Comparison of ENCODE assay signal across 24 mouse cellular contexts in genomic region chr2:124158158-124158557, GRCm38 (mm10).
"Had no signal": no experiment of that assay in that cellular context is flagged by ENCODE, and none has a peak within 500 bp of the region (broad histone marks: within the 10 kb centered on the region; RNA-seq: fewer than 3 reads in every experiment).

No protein-coding gene starts in this region.

- H3K36me3 ChIP-seq: hindbrain, embryonic 10.5 days; hindbrain, embryonic 12.5 days; intestine, embryonic 15.5 days; limb, embryonic 10.5 days; limb, embryonic 12.5 days had no signal

- DNase-seq: gastrocnemius, adult 2 months; gastrocnemius, postnatal 10 days; gastrocnemius, postnatal 25 days; heart, adult 2 months; heart, postnatal 10 days; heart, postnatal 4 days; kidney, adult 18-20 months; kidney, adult 8-10 months; kidney, postnatal 10 days; kidney, postnatal 25 days; kidney, postnatal 4 days; liver had no signal

- H3K4me1 ChIP-seq: intestine, embryonic 15.5 days; limb, embryonic 12.5 days had no signal

- H3K27ac ChIP-seq: gastrocnemius, adult 2 months; heart, adult 2 months; hindbrain, embryonic 10.5 days; hindbrain, embryonic 12.5 days; hindbrain, embryonic 14.5 days; intestine, embryonic 15.5 days; layer of hippocampus, adult 2 months; left cerebral cortex, adult 2 months; limb, embryonic 10.5 days; limb, embryonic 12.5 days had no signal

- H3K9me3 ChIP-seq: hindbrain, embryonic 10.5 days; hindbrain, embryonic 12.5 days; intestine, embryonic 15.5 days; limb, embryonic 10.5 days; limb, embryonic 12.5 days had no signal

- H3K9ac ChIP-seq: hindbrain, embryonic 12.5 days; hindbrain, embryonic 14.5 days; intestine, embryonic 15.5 days; limb, embryonic 12.5 days had no signal

- H3K27me3 ChIP-seq: hindbrain, embryonic 12.5 days; intestine, embryonic 15.5 days; limb, embryonic 12.5 days had no signal

- ATAC-seq: hindbrain, embryonic 16.5 days; inflammation-experienced regulatory T-cells, adult 6 months; intestine, embryonic 15.5 days; intestine, postnatal 0 days had no signal

- H3K4me3 ChIP-seq: gastrocnemius, adult 2 months; heart, adult 2 months; hindbrain, embryonic 10.5 days; hindbrain, embryonic 12.5 days; intestine, embryonic 15.5 days; layer of hippocampus, adult 2 months; left cerebral cortex, adult 2 months; limb, embryonic 10.5 days; limb, embryonic 12.5 days had no signal

- H3K4me2 ChIP-seq: heart, embryonic 11.5 days; hindbrain, embryonic 12.5 days; hindbrain, embryonic 14.5 days; intestine, embryonic 15.5 days; limb, embryonic 12.5 days had no signal
